Mouse (Mus musculus) spleen, postnatal 10 days (tissue): ENCODE measurements around the gene Atg101.
A peak's percentile ranks its signal among the peaks of the same experiment; 100 is the strongest.

Source experiments
- DNase-seq, 2 experiments: peaks; one replicate each; pipeline ENCODE4 v3.0.0; 2021 to 2022; ENCODE audit warnings: low spot score in 2 of 2

Atg101 gene

GRCm38 (mm10) chr15:101283911-101284750 is at the start of gene Atg101:
TSS of gene Atg101 (plus strand) at chr15:101284272.
- peak; percentile 90 to 93 for DNase-seq

- no peak for DNase-seq
These were observed 49.3 kb upstream of the Atg101 start for GRCm38 (mm10) chr15:101234611-101235341.

GRCm38 (mm10) chr15:101235342-101235698 is 48.8 kb upstream of the Atg101 start:
- no peak for DNase-seq

- DNase-seq, result no peak
These were observed 48.2 kb upstream of the Atg101 start for GRCm38 (mm10) chr15:101235728-101236327.

GRCm38 (mm10) chr15:101236878-101237277 is 47.2 kb upstream of the Atg101 start:
- peak; percentile 52 to 82 for DNase-seq

- peak in 1 of 2 experiments; percentile 70 for DNase-seq
These were observed 45.1 kb upstream of the Atg101 start for GRCm38 (mm10) chr15:101238885-101239511.

- DNase-seq, result no peak
These were observed 44.3 kb upstream of the Atg101 start for GRCm38 (mm10) chr15:101239821-101240220.

GRCm38 (mm10) chr15:101240799-101241204 is 43.3 kb upstream of the Atg101 start:
- DNase-seq, result peak; percentile 72 to 85

- no peak for DNase-seq
These were observed 42.8 kb upstream of the Atg101 start for GRCm38 (mm10) chr15:101241236-101241635.

- no peak for DNase-seq
These were observed 42.2 kb upstream of the Atg101 start for GRCm38 (mm10) chr15:101241853-101242252.

- peak in 1 of 2 experiments; percentile 42 for DNase-seq
These were observed 41.4 kb upstream of the Atg101 start for GRCm38 (mm10) chr15:101242645-101243044.

- no peak for DNase-seq
These were observed 40.1 kb upstream of the Atg101 start for GRCm38 (mm10) chr15:101244012-101244411.

- DNase-seq, result peak; percentile 67 to 90
These were observed 37.6 kb upstream of the Atg101 start for GRCm38 (mm10) chr15:101246231-101247154.

GRCm38 (mm10) chr15:101247155-101247498 is 36.9 kb upstream of the Atg101 start:
- no peak for DNase-seq

- peak in 1 of 2 experiments; percentile 41 for DNase-seq
These were observed 35.9 kb upstream of the Atg101 start for GRCm38 (mm10) chr15:101248029-101248710.

- no peak for DNase-seq
These were observed 33.8 kb upstream of the Atg101 start for GRCm38 (mm10) chr15:101250220-101250800.

GRCm38 (mm10) chr15:101251930-101252329 is 32.1 kb upstream of the Atg101 start:
- no peak for DNase-seq

- no peak for DNase-seq
These were observed 31.5 kb upstream of the Atg101 start for GRCm38 (mm10) chr15:101252614-101253013.

- no peak for DNase-seq
These were observed 30.5 kb upstream of the Atg101 start for GRCm38 (mm10) chr15:101253563-101253885.
